Mouse (Mus musculus): ENCODE measurements around the gene Liph. TPM values are rescaled to one million over a fixed set of nuclear protein-coding genes. Genes with fewer than 3 reads are reported as not detected.
"Not testable (repeated sequence)": the region's sequence is repeated elsewhere in the genome, so short reads cannot be mapped to it uniquely, and the experiment has no call there.

Liph gene
- total RNA-seq, 2 experiments from 2014 or later: 0.14 to 0.18 TPM

DNA sequence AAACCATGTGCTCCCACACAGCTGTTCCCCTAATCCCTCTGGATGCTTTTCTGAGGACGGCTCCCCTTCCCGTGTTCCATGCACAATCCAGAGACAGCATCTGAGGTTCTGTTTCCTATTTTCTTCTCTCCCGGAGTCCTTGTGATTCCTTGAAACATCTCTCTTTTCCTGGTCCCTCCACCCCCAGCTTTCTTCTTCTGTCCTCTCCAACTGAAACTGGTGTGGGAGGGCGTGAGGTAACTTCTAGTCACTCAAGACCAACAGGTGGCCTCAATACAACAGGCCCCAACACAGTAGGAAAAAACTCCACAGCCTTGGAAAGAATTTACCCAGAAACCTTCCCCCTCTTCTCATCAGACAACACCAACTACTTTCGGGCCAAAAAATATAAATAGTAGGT, 18.1 kb downstream of the Liph start:
- no peak for DNase-seq
- intact Hi-C loops (cut with DNase I): no loop called here

GRCm38 (mm10) chr16:21976203-21976602, 19.3 kb downstream of the Liph start:
- intact Hi-C loops (cut with DNase I): no loop called here
- DNase-seq: no peak

GRCm38 (mm10) chr16:21971446-21971845, 24.0 kb downstream of the Liph start:
- intact Hi-C loops (cut with DNase I): no loop called here

DNA sequence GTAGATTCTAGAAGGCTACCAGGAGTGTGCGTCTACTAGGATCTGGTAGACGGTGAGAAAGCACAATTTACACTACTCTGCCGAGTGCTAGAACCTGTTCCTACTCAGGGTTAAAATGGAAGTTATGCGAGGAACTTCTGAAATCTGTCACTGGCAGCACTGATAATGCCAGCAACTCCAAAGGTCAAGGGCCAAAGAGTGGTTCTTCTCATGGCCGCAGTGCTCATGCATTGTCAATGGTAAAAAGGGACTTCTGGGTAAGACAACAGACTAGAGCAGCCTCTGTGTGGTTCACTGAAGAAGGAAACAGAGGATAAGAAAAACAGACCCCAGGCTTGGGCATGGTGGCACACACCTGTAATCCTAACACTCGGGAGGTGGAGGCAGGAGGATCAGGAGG, 24.9 kb downstream of the Liph start:
- no peak for DNase-seq
- intact Hi-C loops (cut with DNase I): no loop called here

More at GRCm38 (mm10) chr16:21971446-21971845, 24.0 kb downstream of the Liph start:
- DNase-seq: no peak

- intact Hi-C loops (cut with DNase I): no loop called here
- no peak for DNase-seq
These were observed 25.6 kb downstream of the Liph start for GRCm38 (mm10) chr16:21969874-21970273.

GRCm38 (mm10) chr16:21965576-21965975, 29.9 kb downstream of the Liph start:
- no peak for DNase-seq
- intact Hi-C loops (cut with DNase I): no loop called here

DNA sequence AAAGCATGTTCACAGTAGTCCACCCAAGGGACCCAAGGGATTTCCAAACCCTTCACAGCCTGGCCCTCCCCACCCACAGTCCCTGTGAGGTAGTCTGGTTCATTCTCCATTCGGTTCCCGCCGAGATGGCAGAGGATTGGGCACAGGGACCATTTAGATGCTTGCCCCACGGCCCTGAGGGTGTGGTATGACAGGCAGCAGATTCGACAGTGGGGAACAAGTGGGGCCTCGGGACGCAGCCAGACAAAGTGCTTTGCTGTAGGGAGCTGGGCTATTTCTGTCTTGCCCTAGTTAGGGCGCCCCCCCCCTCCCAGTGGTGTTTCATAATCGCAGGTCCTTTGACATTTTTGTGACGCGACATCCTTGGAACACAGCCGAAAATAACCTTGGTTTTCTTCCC, 39.9 kb downstream of the Liph start:
- no peak for DNase-seq
- intact Hi-C loops (cut with DNase I): no loop called here

- intact Hi-C loops (cut with DNase I): no loop called here
- peak; percentile 91 for DNase-seq
These were observed 48.4 kb downstream of the Liph start, which contains the start of gene Tmem41a for GRCm38 (mm10) chr16:21946761-21947715. Gene Tmem41a, minus strand, starts transcription at chr16:21947552.

DNA sequence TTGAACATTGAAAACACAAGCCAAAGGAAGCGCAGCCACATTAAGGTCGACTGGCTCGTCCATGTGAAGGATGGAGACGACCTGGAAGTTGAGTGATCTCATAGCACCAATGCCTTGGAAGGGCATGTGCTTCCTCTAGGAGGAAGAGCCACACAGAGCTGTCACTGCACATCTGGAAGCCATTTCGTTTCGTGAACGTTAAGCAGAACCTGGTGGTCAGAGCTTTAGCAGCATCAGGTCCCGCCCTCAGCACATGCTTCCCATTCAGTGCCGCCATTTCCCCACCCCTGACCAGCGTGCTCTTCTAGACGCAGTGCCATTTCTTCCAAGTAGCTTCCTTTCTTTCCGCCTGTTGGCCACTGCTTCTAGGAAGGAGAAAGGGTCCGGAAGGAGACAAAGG, 67.0 kb downstream of the Liph start:
- intact Hi-C loops (cut with DNase I): no loop called here
- DNase-seq: no peak

GRCm38 (mm10) chr16:21916681-21917080, 78.8 kb downstream of the Liph start:
- DNase-seq: no peak
- intact Hi-C loops (cut with DNase I): no loop called here

GRCm38 (mm10) chr16:21913347-21913746, 82.1 kb downstream of the Liph start:
- DNase-seq: no peak
- intact Hi-C loops (cut with DNase I): no loop called here

DNA sequence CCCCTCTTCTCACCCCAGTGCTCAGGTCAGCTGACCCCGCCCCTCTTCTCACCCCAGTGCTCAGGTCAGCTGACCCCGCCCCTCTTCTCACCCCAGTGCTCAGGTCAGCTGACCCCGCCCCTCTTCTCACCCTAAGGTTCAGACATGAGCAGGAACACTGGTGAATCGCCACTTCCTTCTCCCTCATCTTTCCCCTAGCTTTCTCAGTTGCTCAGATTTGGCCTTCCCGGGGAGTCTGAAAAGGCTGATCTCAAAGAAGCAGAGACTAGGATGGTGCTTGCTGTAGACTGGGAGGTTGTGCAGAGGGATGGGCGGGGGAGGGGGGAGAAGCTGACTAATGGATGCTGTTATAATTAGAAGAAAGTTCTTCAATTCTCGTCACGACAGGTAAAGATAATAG, 86.6 kb downstream of the Liph start:
- DNase-seq; intact Hi-C loops (cut with DNase I): not testable (repeated sequence)

DNA sequence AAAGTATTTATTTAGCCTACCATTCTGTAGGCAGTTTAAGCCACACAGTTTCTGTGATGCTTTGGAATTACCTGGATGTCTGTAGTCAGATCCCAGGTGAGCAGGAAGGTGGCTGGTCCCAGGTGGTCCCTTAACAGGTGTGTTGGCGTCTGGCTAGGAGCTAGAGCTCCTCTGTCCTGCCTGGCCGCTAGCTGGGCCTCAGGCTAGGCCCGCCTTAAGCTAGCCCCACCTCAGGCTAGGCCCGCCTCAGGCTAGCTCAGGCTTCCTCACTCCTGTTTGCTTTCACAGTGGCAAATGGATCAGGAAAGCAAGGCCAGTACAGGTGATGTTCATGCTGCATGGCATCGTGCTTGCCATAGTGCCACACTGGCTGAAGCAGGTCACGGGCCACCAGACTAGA, 88.6 kb downstream of the Liph start:
- intact Hi-C loops (cut with DNase I): no loop called here
- DNase-seq: no peak

GRCm38 (mm10) chr16:21905996-21906395, 89.5 kb downstream of the Liph start:
- DNase-seq: no peak
- intact Hi-C loops (cut with DNase I): no loop called here

- intact Hi-C loops (cut with DNase I): no loop called here
- no peak for DNase-seq
These were observed 90.8 kb downstream of the Liph start for GRCm38 (mm10) chr16:21904636-21905035.

Other genes with a start within 250 kb of the Liph start
- 1 to 10 TPM; 1.1 to 1.5 TPM for gene Ehhadh, start 207.9 kb downstream of the Liph start, total RNA-seq (2021)
- 10 to 100 TPM; 12.0 to 13.9 TPM for gene Map3k13, start 201.3 kb downstream of the Liph start, total RNA-seq (2021)
- gene Tmem41a, start 48.1 kb downstream of the Liph start, total RNA-seq (2021): 10 to 100 TPM; 20.2 to 21.3 TPM
- gene Senp2, start 13.8 kb upstream of the Liph start, total RNA-seq (2021): 10 to 100 TPM; 60.0 to 62.6 TPM
- gene Igf2bp2, start 167.6 kb upstream of the Liph start, total RNA-seq (2021): 10 to 100 TPM in 1 of 2 experiments, 1 to 10 TPM in 1; 7.1 to 10.0 TPM

Data from left cerebral cortex, postnatal 4 days (tissue).